Mouse (Mus musculus): Measurements from ENCODE around the gene Gm28230.

The Gm28230 gene

DNA sequence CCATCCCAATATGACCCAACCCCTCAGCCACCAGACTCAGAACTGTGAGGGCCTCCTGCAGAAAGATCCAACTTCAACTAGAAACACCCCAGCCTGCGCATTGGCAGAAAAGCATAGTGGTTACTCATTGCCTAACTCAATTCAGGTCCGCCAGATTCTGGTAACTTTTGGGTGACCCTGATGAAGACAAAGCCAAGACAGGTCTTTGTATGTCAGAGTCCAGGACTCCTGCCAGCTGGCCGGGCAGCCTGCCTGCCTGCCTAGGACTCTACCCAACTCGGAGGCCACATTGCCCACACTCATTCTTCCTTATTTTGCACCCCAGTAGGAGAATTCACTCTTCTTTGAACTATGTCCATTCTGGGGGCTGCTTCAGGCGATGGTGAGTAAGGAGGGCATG is at the start of gene Gm28230:
TSS of gene Gm28230 (plus strand) at position 178 of the 400 bp plus-strand sequence.
- DNase-seq (ENCODE audit: low read depth, low spot score): no peak

DNA sequence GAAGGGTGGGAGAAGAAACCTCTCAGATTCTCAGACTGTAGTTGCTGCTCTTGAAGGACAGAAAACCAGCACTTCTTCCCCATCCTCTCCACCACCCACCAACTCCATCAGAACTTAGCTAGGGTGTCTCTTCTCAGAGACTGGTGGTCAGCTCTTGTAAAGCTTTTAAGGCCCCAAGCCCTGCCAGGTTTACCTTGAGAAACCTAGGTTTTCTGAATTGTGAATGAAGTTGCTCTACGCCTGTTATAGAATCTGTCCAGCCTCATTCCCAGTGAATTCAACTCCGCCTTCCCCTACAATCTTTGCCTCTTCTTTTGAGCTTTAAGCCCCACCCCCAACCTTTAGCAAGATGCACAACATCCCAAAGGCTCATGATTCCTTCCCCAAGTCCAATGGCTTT is 49.4 kb upstream of the Gm28230 start:
- no peak for DNase-seq (ENCODE audit: low read depth, low spot score)

DNA sequence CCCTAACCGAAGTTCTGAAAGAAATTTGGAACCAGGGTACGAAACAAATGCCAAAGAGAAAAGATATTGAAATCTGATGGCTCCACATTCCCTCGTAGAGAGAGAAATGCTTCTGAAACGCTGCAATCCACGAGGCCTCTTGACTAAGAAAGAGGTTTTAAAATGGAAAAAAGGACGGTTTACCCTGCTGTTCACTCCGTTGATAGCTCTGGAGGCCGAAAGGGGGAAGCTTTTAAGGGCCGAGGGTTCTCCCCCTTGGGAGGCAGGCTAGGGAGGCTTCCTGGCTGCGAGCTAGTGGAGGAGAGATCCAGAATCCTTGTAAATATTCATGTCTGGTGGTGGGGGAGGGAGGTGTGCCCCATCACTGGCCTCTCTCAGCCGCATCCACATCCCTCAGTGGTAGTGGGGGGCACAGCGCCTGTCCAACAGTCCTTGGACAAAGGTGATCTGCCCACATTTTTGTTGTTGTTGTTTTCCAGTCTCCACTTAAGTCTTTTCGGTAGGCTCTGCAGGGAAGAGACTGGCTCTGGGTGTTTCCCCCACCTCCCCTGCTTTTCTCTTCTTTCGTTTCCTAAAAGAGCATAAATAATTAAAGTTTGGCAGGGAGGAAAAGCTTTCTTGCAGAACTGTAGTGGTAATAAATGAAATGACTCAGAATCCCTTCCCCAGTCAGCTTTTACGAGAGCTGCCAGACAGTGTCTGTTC is 47.5 kb upstream of the Gm28230 start, which contains the start of gene Hoxd11:
TSS of gene Hoxd11 (plus strand) at position 667 of the 705 bp plus-strand sequence.
- DNase-seq (ENCODE audit: low read depth, low spot score): no peak

DNA sequence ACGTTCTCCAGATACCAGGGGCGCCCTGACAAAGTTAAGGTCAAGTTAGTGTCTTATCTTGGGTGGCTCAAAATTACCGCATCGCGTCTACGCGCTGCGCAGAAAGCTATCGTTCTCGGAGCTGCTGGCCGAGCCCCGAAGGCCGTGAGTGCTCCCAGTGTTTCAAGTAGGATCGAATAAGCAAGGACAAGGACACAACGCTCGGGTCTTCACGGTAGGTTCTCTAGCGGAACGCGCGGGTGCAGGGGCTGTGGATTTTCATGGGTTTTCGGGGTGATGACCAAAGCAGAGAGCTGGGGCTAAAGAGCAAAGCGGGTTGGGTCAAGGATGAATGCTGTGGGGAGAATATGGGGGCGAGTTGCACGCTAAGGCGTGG is 46.9 kb upstream of the Gm28230 start:
- no peak for DNase-seq (ENCODE audit: low read depth, low spot score)

DNA sequence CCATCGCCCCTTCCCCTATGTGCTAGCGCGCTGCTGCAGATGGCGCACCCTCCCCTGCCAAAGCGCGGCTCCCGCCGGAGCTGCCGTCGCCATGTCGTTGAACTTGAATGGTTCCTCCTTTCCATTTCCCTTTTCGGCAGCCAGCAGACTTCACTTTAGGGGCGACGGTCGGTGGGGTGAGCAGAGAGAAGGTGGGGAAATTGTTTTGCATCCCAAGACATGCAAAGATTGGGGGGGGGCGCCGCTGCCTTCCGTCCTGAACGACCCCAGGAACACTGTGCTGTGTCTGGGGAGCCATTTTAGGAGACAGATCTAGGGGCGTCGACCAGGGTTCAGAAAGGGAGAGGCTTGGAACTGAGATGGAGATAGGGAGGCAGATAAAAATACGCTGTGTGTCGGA is 46.5 kb upstream of the Gm28230 start:
- no peak for DNase-seq (ENCODE audit: low read depth, low spot score)

DNA sequence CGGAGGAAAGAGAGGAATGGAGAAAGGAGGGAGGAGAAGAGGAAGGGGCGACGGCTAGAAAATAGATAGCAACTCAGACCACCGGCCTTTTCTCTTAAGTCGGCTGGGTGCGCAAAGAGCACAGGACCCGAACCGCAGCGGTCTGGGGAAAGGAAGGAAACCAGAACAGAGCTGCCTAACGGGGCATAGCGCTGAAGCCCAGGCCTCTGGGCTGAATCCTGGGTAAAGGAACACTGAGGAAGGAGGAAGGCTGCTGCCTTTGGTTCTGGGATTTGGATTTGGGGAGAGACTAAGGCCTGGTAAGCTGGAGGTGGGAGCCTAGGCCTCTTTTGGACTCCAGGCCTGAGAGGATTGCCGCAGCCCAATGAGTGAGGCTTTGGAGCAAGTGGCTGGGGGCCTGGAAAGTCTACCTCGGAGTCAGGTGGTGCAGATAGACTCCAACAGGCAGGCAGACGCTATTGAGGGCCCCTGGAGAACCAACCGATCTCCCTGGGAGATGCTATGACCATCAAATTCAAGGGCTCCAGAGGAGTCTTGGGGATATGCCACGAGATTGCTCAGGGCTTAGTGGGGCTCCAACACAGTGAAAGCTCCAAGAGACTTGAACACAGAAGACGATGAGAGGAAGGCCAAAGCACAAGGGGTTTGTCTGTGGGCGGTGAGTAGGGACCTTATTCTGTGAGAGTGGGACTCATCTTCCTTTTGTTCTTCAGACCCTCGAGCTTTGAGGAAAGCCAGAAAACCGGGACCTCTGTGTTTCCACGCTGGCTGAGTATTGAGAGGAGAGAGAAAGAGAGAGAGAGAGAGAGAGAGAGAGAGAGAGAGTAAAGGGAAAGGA is 45.7 kb upstream of the Gm28230 start:
- DNase-seq (ENCODE audit: low read depth, low spot score): no peak

DNA sequence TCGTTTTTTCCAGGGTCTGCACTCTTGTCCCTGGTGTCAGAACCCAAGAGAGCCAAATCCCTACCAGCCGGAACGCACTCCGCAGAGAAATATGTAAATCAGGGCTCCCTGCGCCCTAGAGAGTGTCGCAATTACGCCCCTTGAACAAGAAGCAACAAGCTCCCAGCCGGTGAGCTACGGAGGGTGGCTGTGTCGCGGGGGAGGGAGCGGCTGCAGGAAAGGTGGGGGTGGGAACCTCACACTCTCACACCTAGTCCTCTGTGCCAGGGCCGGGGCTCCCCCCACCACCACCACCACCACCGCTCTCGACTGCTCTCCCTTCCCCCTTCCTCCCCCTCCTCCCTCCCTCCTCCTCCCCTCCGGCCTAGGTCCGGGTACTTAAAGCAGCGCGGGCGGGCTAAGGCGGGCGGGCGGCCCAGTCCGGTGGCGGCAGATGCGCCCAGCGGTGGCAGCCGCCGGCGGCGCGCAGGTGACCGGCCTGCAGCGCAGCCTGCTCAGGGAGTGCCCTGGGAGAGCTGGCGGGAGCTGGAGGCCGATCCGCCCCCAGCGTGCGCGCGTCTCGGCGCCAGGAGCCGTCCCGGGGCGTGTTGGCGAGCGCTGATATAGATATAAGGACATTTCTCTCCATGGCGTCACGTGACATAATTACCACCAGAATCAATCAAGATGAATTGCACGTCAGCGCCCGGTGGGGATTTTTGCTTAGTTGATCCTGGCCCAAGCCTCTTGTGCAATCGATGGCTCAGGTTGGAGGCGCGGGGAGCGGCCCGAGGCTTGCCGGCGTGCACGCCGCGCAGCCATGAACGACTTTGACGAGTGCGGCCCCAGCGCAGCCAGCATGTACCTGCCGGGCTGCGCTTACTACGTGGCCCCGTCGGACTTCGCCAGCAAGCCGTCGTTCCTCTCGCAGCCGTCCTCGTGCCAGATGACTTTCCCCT is 44.7 kb upstream of the Gm28230 start:
- DNase-seq (ENCODE audit: low read depth, low spot score): no peak

DNA sequence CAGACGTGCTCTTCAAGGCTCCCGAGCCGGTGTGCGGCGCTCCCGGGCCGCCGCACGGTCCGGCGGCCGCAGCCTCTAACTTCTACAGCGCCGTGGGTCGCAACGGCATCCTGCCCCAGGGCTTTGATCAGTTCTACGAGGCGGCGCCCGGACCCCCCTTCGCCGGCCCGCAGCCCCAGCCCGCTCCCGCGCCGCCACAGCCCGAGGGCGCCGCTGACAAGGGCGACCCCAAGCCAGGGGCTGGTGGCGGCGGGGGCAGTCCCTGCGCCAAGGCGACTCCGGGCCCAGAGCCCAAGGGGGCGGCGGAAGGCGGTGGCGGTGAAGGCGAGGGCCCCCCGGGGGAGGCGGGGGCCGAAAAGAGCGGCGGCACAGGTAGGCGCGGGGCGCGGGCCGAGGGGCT is 43.7 kb upstream of the Gm28230 start:
- no peak for DNase-seq (ENCODE audit: low read depth, low spot score)

DNA sequence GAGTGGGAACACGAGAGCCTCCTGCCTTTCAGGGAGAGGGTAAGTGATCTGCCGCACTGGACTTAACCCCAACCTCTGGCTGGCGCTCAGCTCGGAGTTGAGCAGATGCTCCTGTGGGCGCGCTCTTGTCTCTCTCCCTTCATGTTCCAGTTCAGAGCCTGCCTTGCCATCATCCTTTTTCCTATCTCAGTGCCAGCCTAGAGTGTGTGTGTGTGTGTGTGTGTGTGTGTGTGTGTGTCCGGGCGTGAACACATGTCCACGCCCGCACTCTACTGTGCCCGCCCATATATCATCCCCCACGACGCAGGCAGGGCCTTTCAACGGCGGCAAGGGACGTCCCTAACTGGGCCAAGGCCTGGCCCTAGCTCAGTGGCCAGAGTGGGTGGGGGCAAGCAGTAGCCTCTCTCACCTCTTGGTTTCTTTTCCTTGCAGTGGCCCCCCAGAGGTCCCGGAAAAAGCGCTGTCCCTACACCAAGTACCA is 43.0 kb upstream of the Gm28230 start:
- DNase-seq (ENCODE audit: low read depth, low spot score): no peak

DNA sequence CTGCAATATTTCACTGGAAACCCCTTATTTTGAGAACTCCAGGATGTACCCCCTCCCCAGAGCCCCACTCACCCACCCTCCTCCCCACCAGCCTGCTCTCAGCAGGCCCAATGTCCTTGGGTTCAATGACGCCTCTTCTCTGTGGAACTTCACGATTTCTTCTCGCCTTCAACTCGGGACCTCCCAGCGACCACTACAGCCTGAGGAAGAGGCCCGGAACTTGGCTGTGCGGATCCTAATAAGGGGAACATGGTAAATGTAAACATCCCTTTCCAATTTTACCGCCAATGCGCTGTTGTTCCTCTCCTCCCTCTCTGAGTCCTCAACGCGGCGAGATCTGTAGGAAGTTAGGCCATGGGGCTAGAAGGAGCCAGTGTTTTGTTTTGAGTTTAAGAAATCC is 42.4 kb upstream of the Gm28230 start:
- DNase-seq (ENCODE audit: low read depth, low spot score): no peak

DNA sequence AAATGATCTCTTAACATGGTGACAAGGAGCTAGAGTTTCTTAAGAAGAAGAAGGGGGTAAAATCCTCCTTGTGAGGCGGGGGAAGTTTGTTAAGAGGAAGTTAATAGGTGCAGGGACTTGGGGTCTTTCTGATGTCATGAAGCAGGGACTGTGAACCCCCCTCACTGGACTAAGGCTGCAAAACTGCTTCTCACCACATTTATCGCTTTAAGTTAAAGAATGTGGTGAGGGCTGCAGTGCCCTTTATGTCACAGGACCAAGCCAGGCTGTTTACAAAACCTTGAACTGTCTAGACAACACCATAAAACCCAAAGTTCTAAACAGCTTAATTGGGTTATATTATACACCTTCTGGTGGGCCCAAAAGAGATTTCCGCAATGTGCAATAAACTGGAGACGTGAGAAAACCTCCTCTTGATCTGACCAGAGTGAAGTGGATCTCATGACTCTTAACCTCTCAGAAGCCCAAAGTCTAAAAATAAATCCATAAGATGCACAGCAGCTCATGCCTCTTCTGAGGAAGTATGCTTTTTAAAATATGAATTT is 41.4 kb upstream of the Gm28230 start:
- no peak for DNase-seq (ENCODE audit: low read depth, low spot score)

DNA sequence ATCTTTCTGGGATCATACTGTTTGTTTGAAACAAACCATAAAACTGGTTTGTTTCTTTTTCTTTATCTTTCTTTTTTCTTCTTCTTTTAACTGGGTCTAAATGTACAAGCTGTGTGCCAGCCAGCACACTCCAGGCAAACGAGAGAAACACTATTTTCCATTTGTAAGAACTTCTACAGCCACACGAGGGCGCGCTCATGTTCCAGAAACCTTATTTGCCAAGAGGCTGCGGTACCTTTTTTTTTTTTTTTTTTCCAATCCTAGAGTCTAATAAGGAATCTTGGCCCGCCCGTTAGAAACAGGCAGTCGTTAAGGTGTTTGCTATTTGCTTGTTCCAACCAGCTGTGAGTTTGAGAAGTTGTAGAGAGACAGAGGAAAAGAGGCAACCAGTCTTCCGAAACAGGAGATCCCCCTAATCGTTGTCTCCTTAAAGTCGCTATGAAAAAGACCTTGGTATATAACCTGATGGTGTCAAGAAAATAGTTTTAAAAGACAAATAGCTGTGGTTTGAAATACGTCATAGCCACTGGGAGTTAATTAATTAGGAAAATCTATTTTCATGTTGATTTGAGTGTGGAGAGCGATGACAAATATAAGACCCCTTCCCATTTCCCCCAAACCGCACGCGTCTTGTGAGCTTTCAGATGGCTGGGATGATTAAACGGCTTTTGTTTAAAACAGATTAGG is 40.1 kb upstream of the Gm28230 start:
- peak; percentile 91 for DNase-seq (ENCODE audit: low read depth, low spot score)

DNA sequence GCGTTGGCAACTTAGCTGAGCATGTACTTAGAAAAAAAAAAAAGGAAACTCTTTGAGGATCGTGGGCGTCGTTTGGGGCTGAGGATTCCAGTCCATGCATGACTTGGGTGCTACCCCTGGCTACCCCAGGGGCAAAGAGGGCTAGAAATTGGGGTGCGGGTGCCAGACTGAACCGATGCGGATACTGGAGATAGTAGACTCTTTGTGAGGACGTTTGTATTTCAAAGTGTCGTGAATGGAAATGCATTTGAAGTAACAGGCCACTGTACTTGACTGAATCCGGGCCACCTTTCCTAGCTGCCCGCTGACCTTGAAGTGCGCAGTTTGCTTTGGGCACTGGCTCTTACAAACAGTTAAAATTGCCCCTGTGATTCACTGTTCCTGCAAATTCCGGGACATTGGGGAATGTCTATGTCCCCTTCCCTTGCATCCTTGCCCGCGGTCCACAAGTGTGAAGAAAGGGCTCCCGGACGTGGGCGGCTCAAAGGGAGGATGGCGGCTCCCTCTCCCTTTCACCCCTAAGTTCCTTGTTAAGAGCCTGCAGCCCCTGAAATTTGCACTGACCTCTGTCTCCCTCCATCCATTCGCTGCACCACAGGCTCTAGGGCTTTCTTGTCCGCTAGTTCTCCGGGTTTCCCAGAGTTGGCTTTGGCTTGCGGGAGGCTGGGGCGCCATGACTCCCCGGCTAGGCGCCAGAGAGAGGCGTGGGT is 39.4 kb upstream of the Gm28230 start:
- no peak for DNase-seq (ENCODE audit: low read depth, low spot score)

DNA sequence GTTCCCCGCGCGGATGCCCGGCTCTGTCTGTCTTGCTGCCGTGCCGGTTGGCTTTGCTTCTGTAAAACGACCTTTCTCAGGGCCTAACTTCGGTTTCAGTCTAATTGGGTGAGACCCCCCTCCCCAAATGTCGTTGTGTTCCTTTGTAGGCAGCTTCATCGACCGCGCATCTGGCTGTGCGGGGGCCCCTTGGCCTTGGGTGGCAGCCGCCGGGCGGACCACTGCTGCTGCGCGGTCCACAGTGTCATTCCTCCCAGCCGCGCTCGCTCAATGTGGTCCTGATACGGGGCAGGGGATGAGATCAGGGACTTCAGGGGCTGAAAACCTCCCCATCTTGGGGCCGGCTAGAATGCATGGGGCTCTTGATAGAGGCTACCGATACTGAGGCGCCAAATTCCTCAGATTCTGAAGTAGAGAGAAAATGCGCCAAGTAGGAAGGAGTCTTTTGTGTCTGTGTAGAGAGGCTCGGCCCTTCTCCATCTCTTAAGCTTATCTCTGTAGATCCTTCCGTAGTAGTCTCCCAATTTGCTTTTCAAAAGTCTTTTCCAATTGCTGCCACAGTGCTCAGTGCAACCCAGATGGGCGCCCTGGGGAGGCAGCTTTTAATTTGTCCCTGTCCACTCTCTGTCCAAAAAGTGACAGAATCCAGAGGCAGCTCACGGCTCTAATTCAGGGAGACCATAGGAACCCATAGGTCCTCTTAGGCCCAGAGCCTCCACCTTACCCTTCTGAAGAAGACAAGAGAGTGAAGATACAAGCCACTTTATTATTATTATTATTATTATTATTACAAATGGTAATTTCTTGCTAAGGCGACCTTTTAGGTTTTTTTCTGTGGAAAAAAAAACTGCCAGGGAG is 38.6 kb upstream of the Gm28230 start:
- no peak for DNase-seq (ENCODE audit: low read depth, low spot score)

DNA sequence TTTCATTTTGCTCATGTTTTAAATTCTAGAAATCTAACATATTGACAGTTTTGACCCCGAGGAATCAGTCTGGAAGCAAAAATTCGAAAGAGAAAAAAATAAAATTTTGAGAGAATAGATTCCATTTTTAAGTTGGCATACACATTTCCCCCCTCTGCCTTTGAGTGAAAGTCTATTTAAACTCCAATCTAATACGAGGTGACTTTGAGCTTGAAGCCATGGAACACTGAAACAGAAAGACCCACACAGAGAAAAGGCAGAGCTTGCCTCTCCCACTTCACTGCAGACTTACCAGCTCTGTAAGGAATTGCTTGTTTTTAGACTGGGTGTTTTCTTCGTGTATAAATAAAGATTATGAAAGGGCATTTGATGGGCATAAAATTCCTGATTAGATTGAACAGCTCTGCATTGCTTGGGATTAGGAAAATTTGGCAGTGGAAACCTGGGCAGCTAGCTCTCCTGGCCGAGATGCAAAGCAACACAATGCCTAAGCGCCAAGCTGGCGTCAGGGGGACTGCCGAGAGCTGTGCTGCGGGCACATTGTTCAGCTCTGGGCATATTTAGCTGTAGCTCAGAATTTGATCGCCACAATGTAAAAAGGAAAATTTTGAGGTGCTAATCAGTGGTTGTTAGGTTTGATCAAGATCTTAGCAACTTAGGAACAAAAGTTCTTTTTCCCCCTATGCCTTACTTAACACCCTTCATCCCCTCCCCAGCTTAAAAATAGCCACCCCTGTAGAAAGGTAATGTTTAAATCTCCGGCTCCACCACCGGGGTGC is 37.5 kb upstream of the Gm28230 start:
- no peak for DNase-seq (ENCODE audit: low read depth, low spot score)

DNA sequence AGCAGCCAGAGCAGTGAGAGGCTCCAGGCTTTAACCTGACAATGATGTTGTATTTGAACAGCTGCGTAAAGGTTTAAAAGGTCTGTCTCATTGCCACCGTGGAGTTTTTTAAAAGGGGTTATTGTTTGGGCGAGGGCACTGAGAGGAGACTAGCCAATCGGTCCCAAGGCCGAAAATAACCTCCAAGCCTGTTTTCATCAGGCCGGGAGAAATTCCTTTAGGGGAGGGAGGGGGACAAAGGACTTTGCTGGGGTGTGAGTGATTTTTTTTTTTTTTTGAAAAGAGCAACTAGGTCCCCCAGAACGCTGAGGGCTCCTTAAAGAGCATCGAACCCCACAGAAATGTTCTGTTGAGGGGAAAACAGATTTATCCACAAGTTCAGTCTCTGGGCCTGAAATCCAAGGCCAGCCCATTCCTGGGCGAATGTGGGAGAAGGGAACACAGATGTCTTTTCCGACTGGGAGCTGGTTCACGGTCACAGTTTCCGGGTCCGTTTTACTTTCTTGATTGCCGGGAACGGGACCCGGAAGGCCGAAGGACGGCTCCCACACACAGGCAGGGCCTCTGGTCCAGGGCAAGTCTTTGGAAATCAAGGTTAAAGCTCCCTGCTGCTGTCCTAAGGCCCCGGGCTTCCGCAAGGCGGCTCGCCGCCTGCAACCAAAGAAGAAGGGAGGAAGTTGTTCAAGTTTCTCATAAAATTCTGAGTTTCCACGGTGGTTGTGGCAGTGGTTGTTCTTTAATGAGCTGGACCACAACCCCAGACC is 36.8 kb upstream of the Gm28230 start:
- DNase-seq (ENCODE audit: low read depth, low spot score): no peak

DNA sequence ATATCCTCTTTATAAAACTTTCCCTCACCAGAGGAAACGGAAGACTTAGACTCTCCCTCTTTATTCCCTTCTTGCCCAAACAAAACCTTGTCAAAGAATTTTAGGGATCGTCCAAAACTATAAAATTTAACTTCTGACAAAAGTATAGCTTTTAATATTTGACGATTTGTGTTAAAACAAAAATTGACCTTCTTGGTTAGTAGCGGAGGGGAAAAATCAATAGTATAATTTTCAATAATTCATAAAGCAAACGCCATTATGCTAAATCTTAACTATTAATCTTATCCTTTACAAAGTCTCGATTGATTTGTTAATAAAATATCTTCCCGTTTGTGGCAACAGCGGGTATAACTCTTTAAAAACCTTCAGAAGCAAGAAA is 36.2 kb upstream of the Gm28230 start:
- DNase-seq (ENCODE audit: low read depth, low spot score): no peak
